Mouse (Mus musculus): ENCODE results near the gene Sept10.

The Sept10 gene

GRCm38 (mm10) chr10:59221473-59222270, at the start of gene Sept10, which contains the start of gene Sowahc:
Gene Sept10, minus strand, starts transcription at chr10:59221847.
Gene Sowahc, plus strand, starts transcription at chr10:59221953.
- DNase-seq (ENCODE audit: low read depth): peak; percentile 94

DNA sequence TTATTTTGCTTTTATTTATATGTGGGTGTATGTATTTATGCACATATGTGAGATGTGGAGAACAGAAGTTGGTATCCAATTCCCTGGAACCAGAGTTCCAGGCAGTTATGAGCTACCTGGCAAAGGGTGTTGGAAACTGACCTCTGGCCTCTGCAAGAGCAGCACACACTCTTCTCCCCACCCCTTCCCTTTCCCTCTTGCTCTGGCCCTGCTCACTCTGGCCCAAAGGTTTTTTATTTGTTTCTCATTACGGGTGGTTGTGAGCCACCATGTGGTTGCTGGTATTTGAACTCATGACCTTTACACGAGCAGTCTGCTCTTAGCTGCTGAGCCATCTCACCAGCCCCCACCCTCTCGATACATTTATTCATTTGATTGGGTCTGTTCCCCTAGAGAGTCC, 47.1 kb upstream of the Sept10 start:
- DNase-seq (ENCODE audit: low read depth): peak; percentile 44

GRCm38 (mm10) chr10:59268109-59268508, 46.5 kb upstream of the Sept10 start:
- no peak for DNase-seq (ENCODE audit: low read depth)

DNA sequence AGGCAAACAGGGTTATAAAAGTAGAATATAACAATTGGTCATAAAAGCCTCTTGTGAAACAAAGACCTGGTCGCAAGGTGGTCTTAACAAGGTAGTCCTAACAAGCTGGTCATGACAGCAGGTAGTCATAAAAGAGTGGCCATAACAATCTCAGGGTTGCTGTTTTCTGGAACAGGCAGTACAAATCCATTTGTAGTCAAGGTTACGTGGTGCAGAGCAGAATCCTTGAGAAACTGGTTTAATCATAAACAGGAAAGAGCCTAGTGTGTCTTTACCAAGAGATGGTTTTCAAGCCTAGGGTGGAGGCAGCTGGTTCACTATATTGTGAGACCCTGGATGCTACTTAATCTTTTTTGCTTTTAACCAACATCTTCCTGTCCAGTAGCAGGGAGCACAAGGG, 45.6 kb upstream of the Sept10 start:
- DNase-seq (ENCODE audit: low read depth): no peak

DNA sequence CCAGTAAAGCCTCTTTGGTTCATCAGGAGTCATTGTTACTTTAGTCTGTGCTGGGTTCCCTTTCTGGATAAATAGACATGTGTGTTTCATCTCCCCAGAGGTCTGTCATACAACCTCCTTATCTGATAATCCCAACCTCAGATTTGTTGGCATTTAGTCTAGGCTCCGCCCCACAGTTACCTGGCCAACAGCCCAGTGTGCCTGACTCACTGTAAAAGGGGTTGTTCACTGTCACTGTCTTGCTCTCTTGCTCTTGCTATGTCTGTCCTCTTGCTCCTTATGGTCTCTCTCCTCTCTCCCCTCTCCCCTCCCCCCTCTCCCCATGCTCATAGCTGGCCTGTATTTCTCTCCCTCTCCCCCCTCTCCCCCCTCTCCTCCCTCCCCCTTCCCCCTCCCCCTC, 44.5 kb upstream of the Sept10 start:
- DNase-seq (ENCODE audit: low read depth): peak; percentile 93

DNA sequence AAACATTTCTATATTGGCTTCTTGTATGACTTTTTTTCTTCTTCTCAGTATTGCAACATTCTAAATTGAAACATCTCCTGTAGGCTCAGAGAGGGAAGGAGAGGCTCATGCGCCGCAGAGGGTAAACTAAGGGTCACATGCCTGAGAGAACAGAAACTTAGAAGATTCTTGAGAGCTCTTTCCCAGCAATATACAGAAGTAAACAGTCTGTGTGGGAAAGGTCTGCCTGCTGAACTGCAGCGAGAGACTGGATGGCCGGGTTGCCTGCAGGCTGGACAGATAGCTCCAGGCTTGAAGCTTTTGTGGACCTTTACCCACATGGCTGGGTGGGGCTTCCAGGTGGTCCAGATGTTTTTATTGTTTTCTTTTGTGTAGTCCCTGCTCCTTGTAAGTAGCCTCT, 44.0 kb upstream of the Sept10 start:
- peak; percentile 77 for DNase-seq (ENCODE audit: low read depth)

- DNase-seq (ENCODE audit: low read depth): no peak
Observed at GRCm38 (mm10) chr10:59265067-59265466, 43.4 kb upstream of the Sept10 start.

GRCm38 (mm10) chr10:59262979-59263378, 41.3 kb upstream of the Sept10 start:
- DNase-seq (ENCODE audit: low read depth): no peak

DNA sequence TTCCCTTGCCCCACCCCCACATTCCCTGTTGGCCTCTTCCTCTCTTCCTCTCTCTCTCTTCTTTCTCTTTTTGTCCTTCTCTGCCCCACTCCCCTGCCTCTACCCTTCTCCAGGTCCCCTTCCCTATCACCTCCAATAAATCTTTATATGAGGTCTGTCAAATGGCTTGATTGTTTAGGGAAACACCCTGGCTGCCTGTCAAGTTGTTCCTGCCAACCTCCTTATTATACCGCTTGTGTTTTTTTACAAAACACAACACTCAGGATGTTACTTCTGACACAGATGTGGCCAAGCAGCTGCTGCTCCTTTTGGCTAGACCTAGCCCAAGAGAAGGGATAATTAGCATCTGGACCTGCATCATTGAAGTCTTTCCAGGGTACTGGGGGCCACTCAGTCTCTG, 40.4 kb upstream of the Sept10 start:
- DNase-seq (ENCODE audit: low read depth): peak; percentile 75

DNA sequence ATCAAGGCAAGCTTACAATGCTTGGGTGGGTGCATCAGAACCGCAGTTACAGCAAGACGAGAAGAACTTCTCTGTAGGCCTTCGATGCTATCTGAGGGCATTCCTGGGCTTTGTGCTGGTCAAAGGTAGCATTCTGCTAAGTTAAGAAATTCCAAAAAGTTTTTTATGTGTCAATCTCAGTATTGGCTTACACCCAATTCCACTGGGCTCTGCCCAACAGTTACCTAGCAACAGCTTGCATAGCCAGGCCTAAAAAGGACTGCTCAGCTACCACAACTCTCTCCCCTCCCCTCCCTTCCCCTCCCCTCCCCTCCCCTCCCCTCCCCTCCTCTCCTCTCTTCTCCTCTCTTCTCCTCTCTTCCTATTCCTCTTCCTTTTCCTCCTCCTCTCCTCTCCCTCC, 40.0 kb upstream of the Sept10 start:
- DNase-seq (ENCODE audit: low read depth): peak; percentile 82

- peak; percentile 95 for DNase-seq (ENCODE audit: low read depth)
Observed at GRCm38 (mm10) chr10:59259572-59259971, 37.9 kb upstream of the Sept10 start.

GRCm38 (mm10) chr10:59256533-59256932, 34.9 kb upstream of the Sept10 start:
- DNase-seq (ENCODE audit: low read depth): no peak

DNA sequence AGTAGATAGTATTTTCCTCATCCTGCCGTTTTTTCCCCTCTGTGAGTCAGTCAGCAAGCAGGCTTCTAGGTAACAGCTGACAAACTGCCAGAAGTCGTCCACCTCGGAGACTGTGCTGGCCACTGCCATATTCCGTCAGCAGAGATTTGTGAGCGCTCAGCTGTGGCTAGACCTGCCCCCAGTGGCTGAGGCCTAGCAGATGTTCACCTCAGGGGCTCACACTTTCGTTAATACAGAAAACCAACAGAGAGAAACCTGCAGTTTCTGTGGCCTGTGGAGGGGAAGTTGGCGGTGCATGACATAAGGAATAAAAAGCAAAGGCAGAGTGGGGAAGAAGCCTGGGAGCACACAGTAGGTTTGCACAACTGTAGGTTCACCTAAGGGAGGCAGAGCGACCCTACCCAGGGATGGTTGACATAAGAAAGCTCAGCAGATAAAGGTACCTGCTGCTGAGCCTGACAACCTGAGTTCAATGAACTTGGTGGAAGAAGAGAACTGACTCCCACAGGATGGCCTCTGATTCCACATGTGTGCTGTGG, 32.0 kb upstream of the Sept10 start:
- no peak for DNase-seq (ENCODE audit: low read depth)

DNA sequence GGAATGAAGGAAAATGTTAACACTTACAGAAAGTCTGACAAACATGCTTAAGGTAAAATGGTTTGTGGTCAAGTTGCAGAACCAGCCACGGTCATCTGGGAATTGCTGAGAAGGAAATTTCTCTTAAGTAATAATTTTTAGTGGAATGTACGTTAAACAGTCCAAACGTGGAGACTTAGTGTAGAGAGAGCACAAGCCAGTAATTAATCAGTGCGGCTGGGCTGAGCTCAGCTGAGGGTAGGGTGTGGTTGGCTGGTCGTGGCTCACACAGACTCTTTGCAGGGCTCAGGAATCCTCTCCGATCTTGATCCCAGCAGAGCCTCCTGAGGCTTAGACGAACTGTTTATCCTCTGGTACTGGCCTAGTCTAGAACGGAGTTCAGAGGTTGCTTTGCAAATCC, 30.7 kb upstream of the Sept10 start:
- peak; percentile 72 for DNase-seq (ENCODE audit: low read depth)

DNA sequence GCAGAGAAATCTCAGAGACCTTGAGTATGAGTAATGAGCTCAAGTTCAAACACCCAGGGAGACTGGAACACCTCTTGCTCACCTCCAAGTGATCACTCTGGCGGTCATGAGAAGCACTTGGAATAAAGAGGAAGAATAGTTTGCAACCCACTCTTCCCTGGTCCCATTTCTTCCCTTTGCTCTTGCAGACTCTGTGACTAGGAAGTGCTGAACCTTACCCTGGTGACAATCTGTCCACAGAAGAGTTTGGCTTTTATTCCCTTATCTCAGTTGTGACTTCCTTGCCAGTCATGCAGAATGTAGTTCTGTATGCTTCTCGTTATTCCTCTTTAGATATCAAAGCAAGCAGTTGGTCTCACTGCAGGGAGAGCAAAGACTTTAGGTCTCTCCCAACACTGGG, 30.3 kb upstream of the Sept10 start:
- DNase-seq (ENCODE audit: low read depth): no peak

DNA sequence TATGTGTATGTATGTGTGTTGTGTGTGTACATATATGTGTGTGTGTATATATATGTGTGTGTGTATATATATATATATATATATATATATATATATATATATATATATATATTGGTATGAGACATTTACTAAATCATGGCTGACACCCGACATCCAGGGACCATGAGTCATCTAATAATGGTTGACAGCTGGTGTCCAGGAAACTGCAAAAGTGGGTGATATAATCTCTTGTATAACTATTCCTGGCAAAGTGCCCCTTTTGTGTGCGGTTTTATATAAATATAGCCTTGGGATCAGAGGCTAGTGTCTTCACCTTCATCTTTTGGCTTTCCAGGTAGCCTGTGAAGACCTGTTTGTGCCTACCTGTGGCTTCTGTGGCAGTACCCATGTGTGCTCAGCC, 29.0 kb upstream of the Sept10 start:
- peak; percentile 65 for DNase-seq (ENCODE audit: low read depth)

- peak; percentile 71 for DNase-seq (ENCODE audit: low read depth)
Observed at GRCm38 (mm10) chr10:59249531-59249930, 27.9 kb upstream of the Sept10 start.

- peak; percentile 59 for DNase-seq (ENCODE audit: low read depth)
Observed at GRCm38 (mm10) chr10:59241141-59241541, 19.5 kb upstream of the Sept10 start.

GRCm38 (mm10) chr10:59237757-59238156, 16.1 kb upstream of the Sept10 start:
- DNase-seq (ENCODE audit: low read depth): peak; percentile 21

DNA sequence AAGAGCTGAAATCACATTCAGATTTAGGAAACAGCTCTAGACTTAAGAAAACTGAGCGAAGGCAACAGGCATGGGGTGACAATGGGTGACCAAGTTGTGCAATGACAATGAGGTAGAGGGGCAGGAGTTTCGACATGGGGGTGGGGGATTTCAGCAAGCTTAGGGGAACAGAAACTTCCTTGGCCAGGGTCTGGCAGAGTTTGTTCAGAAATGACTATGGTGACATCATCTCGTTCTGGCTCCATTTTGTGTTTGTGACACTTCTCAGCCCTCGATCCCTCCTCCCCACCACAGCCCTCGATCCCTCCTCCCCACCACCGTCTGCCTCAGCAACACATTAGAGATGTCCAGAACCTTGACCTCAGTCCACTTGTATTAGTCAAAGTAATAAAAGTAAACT, 14.8 kb upstream of the Sept10 start:
- DNase-seq (ENCODE audit: low read depth): no peak

DNA sequence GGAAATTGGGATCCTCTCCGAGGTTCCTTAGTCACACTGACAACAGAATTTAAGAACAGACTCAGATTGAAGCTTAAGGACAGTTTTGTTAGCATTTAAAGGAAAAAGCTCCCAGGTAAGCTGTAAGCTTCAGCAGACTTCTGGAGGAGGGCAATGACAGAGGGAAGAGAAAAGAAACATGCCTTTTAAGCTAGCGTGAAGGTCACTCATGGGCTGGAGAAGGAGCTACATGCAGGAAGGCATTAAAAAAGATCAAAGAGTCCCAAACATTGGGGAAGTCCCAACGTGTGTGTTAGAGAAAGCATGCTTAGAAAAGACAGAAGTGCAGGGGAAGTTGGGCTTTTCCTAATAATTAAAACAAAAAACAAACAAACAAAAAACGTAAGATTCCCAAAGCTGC, 14.2 kb upstream of the Sept10 start:
- no peak for DNase-seq (ENCODE audit: low read depth)

- DNase-seq (ENCODE audit: low read depth): no peak
Observed at GRCm38 (mm10) chr10:59235227-59235626, 13.6 kb upstream of the Sept10 start.

- DNase-seq (ENCODE audit: low read depth): peak; percentile 86
Observed at GRCm38 (mm10) chr10:59229205-59229820, 7.7 kb upstream of the Sept10 start.

Data from NIH3T3 (cell line).